Mouse (Mus musculus): Measurements from ENCODE around the gene Msrb1. TPM values are rescaled to one million over a fixed set of nuclear protein-coding genes. Genes with fewer than 3 reads are reported as not detected.

Msrb1 gene
- polyA plus RNA-seq, 1 experiment from 2014 or later = 156 TPM

DNA sequence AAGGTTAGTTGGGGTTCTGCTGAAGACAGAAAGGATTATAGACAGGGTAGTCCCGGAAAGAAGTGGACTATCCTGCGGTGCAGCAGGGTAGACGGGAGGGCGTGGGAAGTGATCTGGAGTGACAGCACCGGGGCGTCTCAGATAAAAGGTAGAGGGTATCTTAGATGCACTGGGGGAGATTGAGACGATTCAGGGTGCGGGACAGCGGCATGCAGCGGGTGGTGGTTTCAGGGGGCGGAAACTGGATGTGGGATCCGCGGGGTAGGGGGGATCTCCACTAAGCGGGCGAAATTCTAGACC lies 12.6 kb upstream of the Msrb1 start:
- H3K4me3 ChIP-seq (ENCODE audit: inconsistent target) = peak overlapping the region; percentile 73
- H3K36me3 ChIP-seq (ENCODE audit: inconsistent target) = peaks cover 5% of the 10 kb centered on the region; the same call in 1 of the 2 replicates
- H3K79me2 ChIP-seq (ENCODE audit: inconsistent target) = peaks cover 46% of the 10 kb centered on the region
- under 1% methylated on average over 15 of the region's 15 CpGs for WGBS (ENCODE audit: missing documents)
- H3K27ac ChIP-seq = peak overlapping the region; percentile 52

DNA sequence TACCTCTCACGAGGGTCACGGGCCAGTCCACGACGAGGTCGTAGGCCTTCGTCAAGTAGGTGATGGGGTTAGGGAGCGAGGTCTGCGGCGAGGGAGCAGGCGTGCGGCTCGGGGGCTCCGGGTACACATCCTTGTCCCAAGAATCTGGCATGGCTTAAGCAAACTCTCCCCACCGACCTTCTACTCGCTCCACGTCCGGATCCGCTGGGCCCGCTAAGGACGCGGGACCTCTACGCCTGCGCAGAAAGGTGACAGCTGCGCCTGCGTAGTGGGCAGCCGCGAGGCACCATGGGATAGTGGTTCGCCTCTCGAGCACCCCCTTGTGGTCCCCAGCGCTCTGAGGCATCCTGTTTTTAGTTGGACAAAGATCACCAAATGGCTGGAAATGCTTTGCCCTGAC lies 12.3 kb upstream of the Msrb1 start, which contains the start of gene Ndufb10:
TSS of gene Ndufb10 (minus strand) at position 295 of the 400 bp plus-strand sequence.
- Histone ChIP-seq H3K27ac (peak within 1 kb of the TSS; percentile 52), H3K79me2 (ENCODE audit: inconsistent target) (peaks cover 43% of the 10 kb centered on the region), H3K4me3 (ENCODE audit: inconsistent target) (peak within 1 kb of the TSS; percentile 73), H3K36me3 (ENCODE audit: inconsistent target) (peaks cover 5% of the 10 kb centered on the region; the same call in 1 of the 2 replicates)
- under 1% methylated on average over 30 of the region's 30 CpGs for WGBS (ENCODE audit: missing documents)

DNA sequence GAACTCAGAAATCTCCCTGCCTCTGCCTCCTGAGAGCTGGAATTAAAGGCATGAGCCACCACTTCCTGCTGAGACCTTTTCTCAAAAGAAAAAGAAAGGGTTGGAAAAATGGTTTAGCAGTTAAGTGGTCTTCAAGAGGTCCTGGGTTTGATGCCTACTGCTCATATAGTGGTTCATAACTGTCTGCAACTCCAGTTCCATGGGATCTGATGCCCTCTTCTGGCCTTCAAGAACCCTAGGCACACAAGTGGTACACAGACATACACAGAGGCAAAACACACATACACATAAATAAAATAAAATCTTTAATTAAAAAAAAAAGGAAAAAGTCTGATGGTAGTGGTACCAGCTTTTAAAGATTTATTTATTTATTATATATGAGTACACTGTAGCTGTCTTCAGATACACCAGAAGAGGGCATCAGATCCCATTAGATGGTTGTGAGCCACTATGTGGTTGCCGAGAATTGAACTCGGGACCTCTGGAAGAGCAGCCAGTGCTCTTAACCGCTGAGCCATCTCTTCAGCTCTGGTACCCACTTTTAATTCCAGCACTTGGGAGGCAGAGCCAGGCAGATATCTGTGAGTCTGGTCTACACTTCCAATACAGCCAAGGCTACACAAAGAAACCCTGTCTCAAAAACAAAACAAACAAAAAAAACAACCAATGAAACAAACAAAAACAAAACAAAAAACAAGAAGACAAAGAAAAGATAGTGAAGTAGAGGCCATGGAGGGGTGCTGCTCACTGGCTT lies 10.6 kb upstream of the Msrb1 start:
- peaks cover 33% of the 10 kb centered on the region for H3K79me2 ChIP-seq (ENCODE audit: inconsistent target)
- H3K4me3 ChIP-seq (ENCODE audit: inconsistent target) = no peak overlapping the region
- no peak overlapping the region for H3K27ac ChIP-seq
- WGBS (ENCODE audit: missing documents) = 80% methylated on average over 3 of the region's 3 CpGs
- H3K36me3 ChIP-seq (ENCODE audit: inconsistent target) = peaks cover 5% of the 10 kb centered on the region; the same call in 1 of the 2 replicates

DNA sequence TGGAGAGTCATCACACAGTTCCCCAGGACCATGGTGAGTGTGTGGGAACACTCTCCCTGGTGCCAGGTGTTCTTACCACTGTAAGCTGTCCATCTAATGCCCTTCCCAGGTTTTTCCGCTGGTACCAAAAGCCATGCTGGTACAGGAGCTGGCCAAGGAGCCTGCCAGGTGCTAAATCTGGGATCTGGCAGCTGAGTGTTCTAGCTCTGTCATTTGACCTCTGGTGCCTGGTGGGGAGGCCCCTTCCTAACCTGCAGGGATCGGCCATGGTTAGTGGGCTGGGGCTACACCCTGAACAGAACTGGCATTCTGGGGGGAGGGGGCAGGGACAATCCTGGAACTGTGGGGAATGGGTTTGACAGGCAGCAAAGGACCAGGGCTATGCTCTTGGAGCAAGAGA lies 8.8 kb upstream of the Msrb1 start, which contains the start of gene Rpl3l:
TSS of gene Rpl3l (plus strand) at position 203 of the 400 bp plus-strand sequence.
- peaks cover 15% of the 10 kb centered on the region for H3K79me2 ChIP-seq (ENCODE audit: inconsistent target)
- no peak within 1 kb of the TSS for H3K27ac ChIP-seq
- no peak within 1 kb of the TSS for H3K4me3 ChIP-seq (ENCODE audit: inconsistent target)
- no peaks in the 10 kb centered on the region for H3K36me3 ChIP-seq (ENCODE audit: inconsistent target)
- 94% methylated on average over 2 of the region's 2 CpGs for WGBS (ENCODE audit: missing documents)

DNA sequence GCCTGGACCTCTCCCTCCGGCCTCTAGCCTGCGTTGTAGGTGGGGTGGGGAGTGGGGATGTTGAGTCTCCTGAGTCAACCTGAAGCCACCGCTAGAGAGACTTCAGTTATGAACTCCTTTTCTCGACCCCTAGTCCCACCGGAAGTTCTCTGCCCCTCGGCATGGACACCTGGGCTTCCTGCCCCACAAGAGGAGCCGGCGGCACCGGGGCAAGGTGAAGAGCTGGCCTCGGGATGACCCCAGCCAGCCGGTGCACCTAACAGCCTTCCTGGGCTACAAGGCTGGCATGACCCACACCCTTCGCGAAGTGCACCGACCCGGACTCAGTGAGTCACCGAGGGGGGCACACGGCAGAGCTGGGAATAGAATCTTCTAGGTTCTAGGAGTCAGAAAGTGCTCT lies 8.3 kb upstream of the Msrb1 start:
- peaks cover 10% of the 10 kb centered on the region for H3K79me2 ChIP-seq (ENCODE audit: inconsistent target)
- no peak overlapping the region for H3K27ac ChIP-seq
- no peak overlapping the region for H3K4me3 ChIP-seq (ENCODE audit: inconsistent target)
- 73% methylated on average over 17 of the region's 17 CpGs for WGBS (ENCODE audit: missing documents)
- H3K36me3 ChIP-seq (ENCODE audit: inconsistent target) = no peaks in the 10 kb centered on the region

DNA sequence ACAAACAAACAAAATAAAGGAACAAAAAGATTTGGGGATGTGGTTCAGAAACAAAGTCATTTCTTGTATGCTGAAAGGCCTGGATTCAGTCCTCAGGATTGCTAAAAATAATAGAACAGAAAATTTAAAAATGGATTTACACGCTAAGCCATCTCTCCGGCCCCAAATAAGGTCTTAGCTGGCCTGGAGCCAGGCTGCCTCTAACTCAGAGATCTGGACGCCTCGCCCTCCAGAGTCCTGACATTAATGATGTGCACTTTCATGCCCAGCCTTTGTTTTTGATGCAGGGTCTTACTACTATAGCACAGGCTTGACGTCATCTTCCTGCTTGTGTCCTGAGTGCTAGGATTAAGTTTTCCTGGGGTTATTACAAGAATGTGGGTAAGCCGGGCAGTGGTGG lies 7.4 kb upstream of the Msrb1 start:
- WGBS (ENCODE audit: missing documents) = over 99% methylated on average over 6 of the region's 6 CpGs

DNA sequence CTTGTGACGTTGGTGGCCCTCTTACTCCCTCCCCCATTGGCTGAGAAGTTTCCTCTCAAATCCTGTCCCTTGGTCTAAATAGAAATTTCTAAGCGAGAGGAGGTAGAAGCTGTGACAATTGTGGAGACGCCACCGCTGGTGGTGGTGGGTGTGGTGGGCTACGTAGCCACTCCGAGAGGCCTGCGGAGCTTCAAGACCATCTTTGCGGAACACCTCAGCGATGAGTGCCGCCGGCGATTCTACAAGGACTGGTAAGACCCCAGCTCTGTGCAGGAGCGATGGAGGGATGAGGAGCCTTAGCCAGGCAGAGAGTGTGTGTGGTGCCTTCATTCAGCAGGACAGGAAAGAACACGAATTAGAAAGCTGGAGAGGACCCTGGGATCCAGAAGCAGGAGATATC lies 5.7 kb upstream of the Msrb1 start:
- H3K79me2 ChIP-seq (ENCODE audit: inconsistent target) = no peaks in the 10 kb centered on the region
- no peak overlapping the region for H3K27ac ChIP-seq
- WGBS (ENCODE audit: missing documents) = 88% methylated on average over 14 of the region's 14 CpGs
- no peak overlapping the region for H3K4me3 ChIP-seq (ENCODE audit: inconsistent target)
- no peaks in the 10 kb centered on the region for H3K36me3 ChIP-seq (ENCODE audit: inconsistent target)

More for the DNA sequence above, 7.4 kb upstream of the Msrb1 start:
- peaks cover under 1% of the 10 kb centered on the region; the same call in 1 of the 2 replicates for H3K79me2 ChIP-seq (ENCODE audit: inconsistent target)
- H3K36me3 ChIP-seq (ENCODE audit: inconsistent target) = no peaks in the 10 kb centered on the region
- no peak overlapping the region for H3K27ac ChIP-seq
- H3K4me3 ChIP-seq (ENCODE audit: inconsistent target) = no peak overlapping the region

DNA sequence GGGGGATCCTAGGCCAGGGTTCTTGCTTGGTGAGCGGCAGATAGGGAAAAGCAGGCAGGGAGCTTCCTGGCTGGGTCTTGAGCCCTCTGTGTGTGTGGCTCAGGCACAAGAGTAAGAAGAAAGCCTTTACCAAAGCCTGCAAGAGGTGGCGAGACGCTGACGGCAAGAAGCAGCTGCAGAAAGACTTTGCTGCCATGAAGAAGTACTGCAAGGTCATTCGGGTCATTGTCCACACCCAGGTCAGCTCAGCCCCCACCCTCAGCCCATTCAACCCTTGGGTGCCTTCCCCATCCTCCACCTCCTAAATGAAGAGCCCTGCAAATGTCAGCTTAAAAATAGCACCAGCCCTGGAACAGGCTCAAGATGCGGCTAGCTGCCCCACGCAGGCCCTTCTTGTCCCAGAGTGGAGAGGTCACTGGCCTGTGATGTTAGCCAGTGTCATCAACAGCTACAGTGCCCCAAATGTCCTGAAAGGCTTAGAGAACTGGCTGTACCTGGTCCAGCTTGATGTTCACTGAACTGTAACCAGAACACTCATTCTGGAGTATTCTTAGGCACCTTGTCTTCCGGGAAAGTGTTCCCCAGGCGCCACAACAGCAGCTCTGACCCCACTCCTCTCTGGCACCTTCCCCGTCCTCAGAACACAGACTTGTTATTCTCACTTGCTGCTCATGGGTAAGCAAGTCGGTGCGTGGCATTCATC lies 4.1 kb upstream of the Msrb1 start:
- no peaks in the 10 kb centered on the region for H3K36me3 ChIP-seq (ENCODE audit: inconsistent target)
- no peak overlapping the region for H3K27ac ChIP-seq
- WGBS (ENCODE audit: missing documents) = 93% methylated on average over 12 of the region's 12 CpGs
- no peak overlapping the region for H3K4me3 ChIP-seq (ENCODE audit: inconsistent target)
- H3K79me2 ChIP-seq (ENCODE audit: inconsistent target) = peaks cover 9% of the 10 kb centered on the region; the same call in 1 of the 2 replicates

DNA sequence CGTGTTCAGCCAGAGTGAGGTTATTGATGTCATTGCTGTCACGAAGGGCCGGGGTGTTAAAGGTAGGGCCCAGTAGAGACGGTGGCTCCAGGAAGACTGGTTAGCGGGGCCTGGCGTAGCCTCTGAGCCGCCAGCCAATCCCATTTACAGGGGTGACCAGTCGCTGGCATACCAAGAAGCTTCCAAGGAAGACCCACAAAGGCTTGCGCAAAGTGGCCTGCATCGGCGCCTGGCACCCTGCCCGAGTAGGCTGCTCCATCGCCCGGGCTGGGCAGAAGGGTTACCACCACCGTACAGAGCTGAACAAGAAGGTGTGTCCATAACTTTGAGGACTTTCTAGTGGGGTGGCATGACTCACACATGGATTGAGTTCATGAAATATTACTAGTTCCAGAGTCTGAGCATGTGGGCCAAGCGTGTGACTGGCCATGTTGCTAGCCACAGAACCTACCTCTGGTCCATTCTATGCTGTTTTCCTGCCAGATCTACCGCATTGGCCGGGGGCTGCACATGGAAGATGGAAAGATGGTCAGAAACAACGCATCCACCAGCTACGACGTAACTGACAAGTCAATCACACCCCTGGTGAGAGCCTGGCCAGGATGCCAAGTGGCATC lies 2.9 kb upstream of the Msrb1 start:
- Histone ChIP-seq H3K79me2 (ENCODE audit: inconsistent target) (peaks cover 21% of the 10 kb centered on the region), H3K27ac (no peak overlapping the region), H3K36me3 (ENCODE audit: inconsistent target) (no peaks in the 10 kb centered on the region), H3K4me3 (ENCODE audit: inconsistent target) (no peak overlapping the region)
- WGBS (ENCODE audit: missing documents) = 83% methylated on average over 21 of the region's 21 CpGs

DNA sequence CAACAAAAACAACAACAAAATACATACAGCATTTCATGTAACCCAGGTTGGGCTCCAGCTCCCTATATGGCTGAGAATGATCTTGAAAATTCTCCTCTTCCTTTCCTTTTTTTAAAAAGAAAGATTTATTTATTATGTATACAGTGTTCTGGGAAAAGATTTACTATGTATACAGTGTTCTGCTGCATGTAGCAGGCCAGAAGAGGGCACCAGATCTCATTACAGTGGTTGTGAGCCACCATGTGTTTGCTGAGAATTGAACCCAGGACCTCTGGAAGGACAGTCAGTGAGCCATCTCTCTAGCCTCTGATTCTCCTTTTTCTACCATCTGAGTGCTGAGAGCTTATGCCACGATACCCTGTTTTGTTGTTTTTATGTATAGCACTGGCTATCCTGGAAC lies 1.9 kb upstream of the Msrb1 start:
- H3K4me3 ChIP-seq (ENCODE audit: inconsistent target) = no peak overlapping the region
- H3K27ac ChIP-seq = no peak overlapping the region
- 100% methylated on average over 1 of the region's 1 CpGs for WGBS (ENCODE audit: missing documents)
- peaks cover 6% of the 10 kb centered on the region; the same call in 1 of the 2 replicates for H3K36me3 ChIP-seq (ENCODE audit: inconsistent target)
- peaks cover 30% of the 10 kb centered on the region for H3K79me2 ChIP-seq (ENCODE audit: inconsistent target)

DNA sequence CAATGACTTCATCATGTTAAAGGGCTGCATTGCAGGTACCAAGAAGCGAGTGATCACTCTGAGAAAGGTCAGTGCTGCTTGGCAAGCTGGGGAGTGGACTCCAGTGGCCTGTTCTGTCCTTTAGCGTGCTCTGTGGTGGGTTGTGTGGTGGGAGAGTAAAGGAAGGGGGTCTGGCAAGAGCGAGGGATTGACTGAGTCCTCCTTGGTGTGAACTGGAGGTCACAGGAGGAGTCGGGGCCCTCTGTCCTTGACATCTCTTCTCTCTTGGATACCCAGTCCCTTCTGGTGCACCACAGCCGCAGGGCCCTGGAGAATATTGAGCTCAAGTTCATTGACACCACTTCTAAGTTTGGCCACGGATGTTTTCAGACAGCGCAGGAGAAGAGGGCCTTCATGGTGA lies 996 bp upstream of the Msrb1 start:
- peak overlapping the region; percentile 31 for H3K27ac ChIP-seq

DNA sequence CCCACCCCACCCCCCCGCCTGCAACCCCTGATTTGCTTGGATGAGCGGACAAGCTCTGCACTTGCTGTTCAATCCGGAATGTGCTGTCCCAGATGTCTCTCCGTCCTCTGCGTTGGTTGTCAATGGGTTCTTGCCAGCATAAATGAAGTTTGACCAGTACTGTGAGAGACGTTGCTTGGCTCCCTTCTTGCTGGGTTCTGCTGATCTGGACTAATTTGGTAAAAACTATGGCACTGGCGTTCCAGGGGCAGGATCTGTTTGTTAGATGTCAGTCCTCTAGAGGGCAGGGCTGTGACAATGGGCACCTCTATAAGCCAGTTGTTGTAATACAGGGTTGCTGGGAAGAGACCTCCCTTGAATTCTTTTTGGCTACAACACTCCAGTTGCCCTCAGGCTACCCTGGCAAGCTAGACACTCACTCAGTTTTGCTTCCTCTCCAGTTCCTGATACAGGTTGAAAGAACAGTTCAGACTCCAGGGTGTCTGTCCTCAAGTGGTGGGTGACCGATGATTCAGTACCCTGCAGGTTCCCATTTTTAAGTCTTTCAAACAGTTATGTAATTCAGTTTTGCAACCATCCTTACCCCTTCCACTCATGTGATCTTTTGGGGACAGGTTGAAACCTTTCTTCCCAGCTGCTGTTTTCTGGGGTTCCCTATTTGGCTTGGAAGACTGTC lies 831 bp downstream of the Msrb1 start:
- Histone ChIP-seq H3K4me3 (ENCODE audit: inconsistent target) (peak overlapping the region; percentile 96), H3K36me3 (ENCODE audit: inconsistent target) (peaks cover 24% of the 10 kb centered on the region), H3K79me2 (ENCODE audit: inconsistent target) (peaks cover 38% of the 10 kb centered on the region), H3K27ac (peak overlapping the region; percentile 75)
- 13% methylated on average over 8 of the region's 8 CpGs for whole genome bisulfite sequencing (ENCODE audit: missing documents)

More for the DNA sequence above, 996 bp upstream of the Msrb1 start:
- H3K79me2 ChIP-seq (ENCODE audit: inconsistent target) = peaks cover 38% of the 10 kb centered on the region
- 86% methylated on average over 6 of the region's 7 CpGs for WGBS (ENCODE audit: missing documents)
- peaks cover 14% of the 10 kb centered on the region for H3K36me3 ChIP-seq (ENCODE audit: inconsistent target)
- H3K4me3 ChIP-seq (ENCODE audit: inconsistent target) = no peak overlapping the region

DNA sequence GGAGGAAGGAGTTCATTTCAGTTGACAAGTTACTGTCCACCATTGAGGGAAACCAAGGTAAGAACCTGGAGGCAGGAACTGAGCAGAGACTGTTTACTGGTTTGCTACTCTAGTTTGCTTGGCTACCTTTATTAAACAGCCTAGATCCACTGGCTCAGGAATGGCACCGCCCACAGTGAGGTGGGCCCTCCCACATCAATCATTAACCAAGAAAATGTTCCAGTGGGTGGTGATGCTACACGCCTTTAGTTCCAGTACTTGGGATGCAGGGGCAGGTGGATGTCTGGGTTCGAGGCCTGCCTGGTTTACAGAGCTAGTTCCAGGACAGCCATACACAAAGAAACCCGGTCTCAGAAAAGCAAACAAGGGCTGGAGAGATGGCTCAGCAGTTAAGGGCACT lies 1.8 kb downstream of the Msrb1 start:
- peaks cover 38% of the 10 kb centered on the region for H3K79me2 ChIP-seq (ENCODE audit: inconsistent target)
- H3K4me3 ChIP-seq (ENCODE audit: inconsistent target) = peak overlapping the region; percentile 96; the same call in 1 of the 2 replicates
- peak overlapping the region; percentile 75 for H3K27ac ChIP-seq
- peaks cover 24% of the 10 kb centered on the region for H3K36me3 ChIP-seq (ENCODE audit: inconsistent target)
- 82% methylated on average over 4 of the region's 4 CpGs for WGBS (ENCODE audit: missing documents)

DNA sequence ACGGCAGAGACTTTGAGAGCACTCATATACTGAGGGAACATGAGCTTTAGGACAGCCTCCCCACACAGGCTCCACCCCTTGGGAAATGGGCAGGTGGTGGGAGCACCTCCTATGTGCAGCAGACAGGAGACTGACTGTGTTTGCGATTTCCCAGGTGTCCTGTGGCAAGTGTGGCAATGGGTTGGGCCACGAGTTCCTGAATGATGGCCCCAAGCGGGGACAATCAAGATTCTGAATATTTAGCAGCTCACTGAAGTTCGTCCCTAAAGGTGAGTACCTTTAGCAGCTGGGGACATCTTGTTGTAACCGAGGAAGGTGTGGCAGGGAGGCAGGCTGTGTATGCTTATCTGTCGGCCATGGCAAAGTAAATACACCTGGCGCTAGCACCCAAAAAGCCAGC lies 3.5 kb downstream of the Msrb1 start:
- Histone ChIP-seq H3K27ac (no peak overlapping the region), H3K4me3 (ENCODE audit: inconsistent target) (no peak overlapping the region), H3K79me2 (ENCODE audit: inconsistent target) (peaks cover 38% of the 10 kb centered on the region), H3K36me3 (ENCODE audit: inconsistent target) (peaks cover 24% of the 10 kb centered on the region)
- WGBS (ENCODE audit: missing documents) = 92% methylated on average over 8 of the region's 8 CpGs
